In the genomic region with DNA sequence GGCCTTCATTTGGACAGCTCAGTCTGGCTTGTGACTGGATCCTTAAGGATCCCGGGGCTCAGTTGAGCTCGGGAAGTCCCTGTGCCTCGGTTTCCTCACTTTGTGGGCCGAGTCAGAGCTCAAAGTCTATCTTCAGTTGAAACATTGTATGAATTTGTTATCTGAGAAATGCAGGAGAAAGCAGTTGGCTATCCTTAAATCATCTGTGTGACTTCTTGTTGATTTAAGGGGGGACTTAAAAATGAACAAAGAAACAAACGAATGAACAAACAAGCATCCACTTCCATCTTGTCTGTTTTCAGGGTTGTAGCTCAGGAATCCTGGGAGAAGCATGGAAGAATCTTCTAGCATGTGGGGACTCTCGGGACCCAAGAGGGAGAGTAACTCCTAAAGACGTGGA, we compare ENCODE assay signal across 9 mouse cellular contexts. TPM values are rescaled to one million over a fixed set of nuclear protein-coding genes. Genes with fewer than 3 reads are reported as not detected.
DNase-seq lines count a peak whose midpoint lies in the region; ATAC-seq and TF ChIP-seq lines count a peak whose summit lies in the region.
"Had no signal": no experiment of that assay in that cellular context is flagged by ENCODE, and none has a peak within 500 bp of the region (broad histone marks: within the 10 kb centered on the region; RNA-seq: fewer than 3 reads in every experiment).

No protein-coding gene starts in this region.

- no peak overlapping the region for H3K4me2 ChIP-seq in forebrain, postnatal 0 days (ENCODE audit: low read depth)
- peak overlapping the region; percentile 53; the same call in 1 of the 2 replicates for H3K4me2 ChIP-seq in heart, embryonic 14.5 days (ENCODE audit: low read length)
- no peak overlapping the region for H3K4me2 ChIP-seq in stomach, embryonic 15.5 days
- H3K4me2 ChIP-seq in stomach, postnatal 0 days (replicated peaks; ENCODE audit: low read depth) = no peak overlapping the region
- H3K4me2 ChIP-seq in stomach, embryonic 16.5 days (ENCODE audit: low read depth, low read length) = no peak overlapping the region

- peaks cover 13% of the 10 kb centered on the region; the same call in 1 of the 2 replicates for H3K27me3 ChIP-seq in forebrain, embryonic 10.5 days (ENCODE audit: poor library complexity, severe bottlenecking)
- no peaks in the 10 kb centered on the region for H3K27me3 ChIP-seq in forebrain, postnatal 0 days (ENCODE audit: insufficient read depth, low read length)
- H3K27me3 ChIP-seq in heart, embryonic 14.5 days (ENCODE audit: control insufficient read depth, insufficient read depth, low read length) = no peaks in the 10 kb centered on the region
- no peaks in the 10 kb centered on the region for H3K27me3 ChIP-seq in stomach, embryonic 15.5 days (replicated peaks)
- no peaks in the 10 kb centered on the region for H3K27me3 ChIP-seq in stomach, postnatal 0 days (ENCODE audit: control insufficient read depth, insufficient read depth, low read length)
- no peaks in the 10 kb centered on the region for H3K27me3 ChIP-seq in stomach, embryonic 16.5 days (ENCODE audit: control insufficient read depth, insufficient read depth, low read length)

- TF ChIP-seq EP300 in stomach, postnatal 0 days (optimal IDR thresholded peaks at IDR 0.05) = no peak

- no peak for DNase-seq in forebrain, embryonic 10.5 days (ENCODE audit: extremely low spot score, low spot score)
- DNase-seq in forebrain, postnatal 0 days = no peak
- DNase-seq in heart, postnatal 10 days = no peak
- DNase-seq in stomach, postnatal 0 days (ENCODE audit: low spot score) = no peak
- no peak for DNase-seq in liver

- H3K4me1 ChIP-seq in forebrain, embryonic 10.5 days = peaks cover 72% of the 10 kb centered on the region
- peaks cover 27% of the 10 kb centered on the region for H3K4me1 ChIP-seq in forebrain, postnatal 0 days (ENCODE audit: insufficient read depth)
- H3K4me1 ChIP-seq in heart, embryonic 14.5 days (ENCODE audit: control insufficient read depth in 2 of 2, insufficient read depth in 2 of 2, low read length in 2 of 2) = peaks cover 39 to 50% of the 10 kb centered on the region in 2 experiments
- H3K4me1 ChIP-seq in stomach, embryonic 15.5 days = peaks cover 34% of the 10 kb centered on the region
- H3K4me1 ChIP-seq in stomach, postnatal 0 days (replicated peaks; ENCODE audit: control insufficient read depth, insufficient read depth) = peaks cover 5% of the 10 kb centered on the region; the same call in 1 of the 2 replicates
- peaks cover 42% of the 10 kb centered on the region for H3K4me1 ChIP-seq in stomach, embryonic 16.5 days (ENCODE audit: control insufficient read depth, insufficient read depth, low read length)

- no peak for ATAC-seq in forebrain, postnatal 0 days
- ATAC-seq in heart, embryonic 14.5 days (ENCODE audit: insufficient number of reproducible peaks, insufficient read depth, low FRiP score, low read depth) = no peak
- no peak for ATAC-seq in stomach, embryonic 15.5 days (ENCODE audit: insufficient read depth, low FRiP score, low read depth)
- no peak for ATAC-seq in stomach, postnatal 0 days (ENCODE audit: low FRiP score, low TSS enrichment)
- no peak for ATAC-seq in stomach, embryonic 16.5 days (ENCODE audit: insufficient read depth, low FRiP score)

- no peak overlapping the region for H3K4me3 ChIP-seq in forebrain, embryonic 10.5 days
- H3K4me3 ChIP-seq in forebrain, postnatal 0 days (ENCODE audit: low read depth, low read length) = no peak overlapping the region
- no peak overlapping the region for H3K4me3 ChIP-seq in heart, embryonic 14.5 days (ENCODE audit: control insufficient read depth in 1 of 2, insufficient read depth in 1 of 2, low read depth in 1 of 2, low read length in 2 of 2)
- no peak overlapping the region for H3K4me3 ChIP-seq in stomach, embryonic 15.5 days (replicated peaks)
- H3K4me3 ChIP-seq in stomach, postnatal 0 days (ENCODE audit: low read depth, low read length) = no peak overlapping the region
- H3K4me3 ChIP-seq in stomach, embryonic 16.5 days (replicated peaks; ENCODE audit: low read length) = no peak overlapping the region
- H3K4me3 ChIP-seq: liver, embryonic 12.5 days had no signal

- no peaks in the 10 kb centered on the region for H3K36me3 ChIP-seq in forebrain, embryonic 10.5 days (replicated peaks)
- H3K36me3 ChIP-seq in forebrain, postnatal 0 days (ENCODE audit: insufficient read depth) = no peaks in the 10 kb centered on the region
- no peaks in the 10 kb centered on the region for H3K36me3 ChIP-seq in heart, embryonic 14.5 days (ENCODE audit: control insufficient read depth, insufficient read depth, low read length)
- H3K36me3 ChIP-seq in stomach, embryonic 15.5 days = no peaks in the 10 kb centered on the region
- no peaks in the 10 kb centered on the region for H3K36me3 ChIP-seq in stomach, postnatal 0 days (ENCODE audit: control insufficient read depth, insufficient read depth, low read length)
- H3K36me3 ChIP-seq in stomach, embryonic 16.5 days (ENCODE audit: control insufficient read depth, insufficient read depth, low read length) = no peaks in the 10 kb centered on the region
- H3K36me3 ChIP-seq: liver, embryonic 12.5 days had no signal

- no peak overlapping the region for H3K9ac ChIP-seq in forebrain, postnatal 0 days
- no peak overlapping the region; the same call in 1 of the 2 replicates for H3K9ac ChIP-seq in heart, embryonic 14.5 days (ENCODE audit: low read length)
- H3K9ac ChIP-seq in stomach, embryonic 15.5 days = no peak overlapping the region
- no peak overlapping the region for H3K9ac ChIP-seq in stomach, postnatal 0 days (ENCODE audit: low read length)
- no peak overlapping the region for H3K9ac ChIP-seq in stomach, embryonic 16.5 days (ENCODE audit: low read length)
- H3K9ac ChIP-seq: liver, embryonic 12.5 days had no signal

- H3K9me3 ChIP-seq in forebrain, embryonic 10.5 days = no peaks in the 10 kb centered on the region
- no peaks in the 10 kb centered on the region for H3K9me3 ChIP-seq in forebrain, postnatal 0 days (ENCODE audit: low read length)
- H3K9me3 ChIP-seq in heart, embryonic 14.5 days (ENCODE audit: control insufficient read depth, low read length) = no peaks in the 10 kb centered on the region
- no peaks in the 10 kb centered on the region for H3K9me3 ChIP-seq in stomach, embryonic 15.5 days
- H3K9me3 ChIP-seq in stomach, postnatal 0 days (ENCODE audit: control insufficient read depth, low read length) = no peaks in the 10 kb centered on the region
- H3K9me3 ChIP-seq in stomach, embryonic 16.5 days (replicated peaks; ENCODE audit: control insufficient read depth, low read length) = no peaks in the 10 kb centered on the region
- H3K9me3 ChIP-seq: liver, embryonic 12.5 days had no signal

- WGBS in forebrain, embryonic 10.5 days = 84% methylated on average over 7 of the region's 7 CpGs
- 86% methylated on average over 7 of the region's 7 CpGs for WGBS in forebrain, postnatal 0 days
- WGBS in heart, embryonic 14.5 days = 67% methylated on average over 7 of the region's 7 CpGs
- 71% methylated on average over 7 of the region's 7 CpGs for WGBS in stomach, embryonic 15.5 days
- 76% methylated on average over 7 of the region's 7 CpGs for WGBS in stomach, postnatal 0 days
- WGBS in stomach, embryonic 16.5 days = 71% methylated on average over 7 of the region's 7 CpGs

- no peak for TF ChIP-seq CTCF in forebrain, postnatal 0 days (IDR thresholded peaks at IDR 0.05; ENCODE audit: low read depth)
- TF ChIP-seq CTCF in stomach, postnatal 0 days (IDR thresholded peaks at IDR 0.05; ENCODE audit: low read depth) = no peak

- intact Hi-C loops in heart, postnatal 10 days (cut with DNase I) = loop anchor here (2.0 kb wide), 1 partner anchor 148 kb away; no protein-coding TSS in a partner anchor

- H3K27ac ChIP-seq in forebrain, embryonic 10.5 days = peak overlapping the region; percentile 81
- no peak overlapping the region for H3K27ac ChIP-seq in forebrain, postnatal 0 days (ENCODE audit: low read depth, low read length)
- H3K27ac ChIP-seq in heart, embryonic 14.5 days (replicated peaks in 1 of 2; ENCODE audit: control insufficient read depth in 1 of 2, insufficient read depth in 1 of 2, low read depth in 2 of 2, low read length in 2 of 2) = peak overlapping the region in 1 of 2 experiments; percentile 19; a peak in 1 of 4 replicates
- peak overlapping the region; percentile 42; the same call in 1 of the 2 replicates for H3K27ac ChIP-seq in stomach, embryonic 15.5 days
- H3K27ac ChIP-seq in stomach, postnatal 0 days (replicated peaks) = no peak overlapping the region
- peak overlapping the region; percentile 17; the same call in 1 of the 2 replicates for H3K27ac ChIP-seq in stomach, embryonic 16.5 days (ENCODE audit: low read length)
- H3K27ac ChIP-seq: liver, embryonic 12.5 days had no signal

RNA-seq across cellular contexts. Expression of a gene that starts 35.2 kb away (rescaled TPM):
- 0.47 and 0.60 TPM in 2 replicates for polyA plus RNA-seq in forebrain, embryonic 10.5 days (2016; fragmentation: Nextera tagmentation; extraction: Ambion mirVana)
- 1.7 and 2.1 TPM in 2 replicates for total RNA-seq in forebrain, postnatal 0 days (2014; rRNA removed)
- polyA plus RNA-seq in forebrain, postnatal 0 days (2015; fragmentation: Nextera tagmentation; extraction: Ambion mirVana) = 1.1 and 1.8 TPM in 2 replicates
- polyA plus RNA-seq in heart, embryonic 14.5 days (2014; fragmentation: Nextera tagmentation; extraction: Ambion mirVana) = 2.2 TPM in 2 replicates
- total RNA-seq in heart, postnatal 10 days (2021) = 10 to 100 TPM; 18.3 to 22.4 TPM
- 2.8 TPM in 2 replicates for polyA plus RNA-seq in stomach, embryonic 15.5 days (2015; fragmentation: Nextera tagmentation; extraction: Ambion mirVana)
- 3.4 and 4.1 TPM in 2 replicates for polyA plus RNA-seq in stomach, postnatal 0 days (2015; fragmentation: Nextera tagmentation; extraction: Ambion mirVana)
- 4.0 and 4.4 TPM in 2 replicates for polyA plus RNA-seq in stomach, embryonic 16.5 days (2015; fragmentation: Nextera tagmentation; extraction: Ambion mirVana)

Comparison
In these comparisons a context has a peak if more than half of its experiments do, and no peak if none do; other contexts are left out.
1. H3K27ac ChIP-seq: peak in forebrain, embryonic 10.5 days (single experiment), stomach, embryonic 15.5 days (single experiment) and stomach, embryonic 16.5 days (single experiment); none in forebrain, postnatal 0 days (single experiment) and stomach, postnatal 0 days (single experiment).